Mouse (Mus musculus) thymus, postnatal 0 days (tissue): ENCODE measurements around the gene Ankfn1. TPM values are rescaled to one million over a fixed set of nuclear protein-coding genes. Genes with fewer than 3 reads are reported as not detected.
A peak's percentile ranks its signal among the peaks of the same experiment; 100 is the strongest.

Experiments
- DNase-seq: peaks from one replicate; pipeline ENCODE4 v3.0.0-alpha.2; 2015; ENCODE audit warnings: low spot score
- polyA plus RNA-seq: library from polyadenylated mRNA; unstranded; fragments of >200 nt; fragmentation: Nextera tagmentation; extraction: Ambion mirVana; gene quantifications from 2 replicates; pipeline ENCODE4 v1.2.1, GENCODE M21; 2015

Ankfn1 gene
- polyA plus RNA-seq = 0.05 TPM in 1 of 2 replicates, not detected in the other

DNA sequence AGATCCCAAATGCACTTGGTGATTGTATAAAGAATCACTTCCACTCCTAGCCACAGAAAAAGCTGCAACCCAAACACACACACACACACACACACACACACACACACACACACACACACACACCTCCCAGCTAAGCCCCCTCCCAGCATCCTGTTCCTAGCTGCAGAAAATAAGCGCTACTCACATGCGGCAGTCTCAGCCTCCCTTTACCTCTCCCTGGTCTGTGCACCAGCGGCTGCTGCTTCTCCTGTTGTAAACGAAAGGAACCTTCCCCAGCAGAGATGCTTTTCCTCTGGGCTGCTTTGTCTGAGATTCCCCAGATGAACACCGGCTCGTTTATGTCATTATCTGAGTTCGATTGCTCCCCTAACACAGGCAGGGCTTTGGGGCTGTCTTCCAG lies at the start of gene Ankfn1:
Gene Ankfn1 (minus strand): TSS at position 223 of the 400 bp plus-strand sequence.
- no peak for DNase-seq

DNA sequence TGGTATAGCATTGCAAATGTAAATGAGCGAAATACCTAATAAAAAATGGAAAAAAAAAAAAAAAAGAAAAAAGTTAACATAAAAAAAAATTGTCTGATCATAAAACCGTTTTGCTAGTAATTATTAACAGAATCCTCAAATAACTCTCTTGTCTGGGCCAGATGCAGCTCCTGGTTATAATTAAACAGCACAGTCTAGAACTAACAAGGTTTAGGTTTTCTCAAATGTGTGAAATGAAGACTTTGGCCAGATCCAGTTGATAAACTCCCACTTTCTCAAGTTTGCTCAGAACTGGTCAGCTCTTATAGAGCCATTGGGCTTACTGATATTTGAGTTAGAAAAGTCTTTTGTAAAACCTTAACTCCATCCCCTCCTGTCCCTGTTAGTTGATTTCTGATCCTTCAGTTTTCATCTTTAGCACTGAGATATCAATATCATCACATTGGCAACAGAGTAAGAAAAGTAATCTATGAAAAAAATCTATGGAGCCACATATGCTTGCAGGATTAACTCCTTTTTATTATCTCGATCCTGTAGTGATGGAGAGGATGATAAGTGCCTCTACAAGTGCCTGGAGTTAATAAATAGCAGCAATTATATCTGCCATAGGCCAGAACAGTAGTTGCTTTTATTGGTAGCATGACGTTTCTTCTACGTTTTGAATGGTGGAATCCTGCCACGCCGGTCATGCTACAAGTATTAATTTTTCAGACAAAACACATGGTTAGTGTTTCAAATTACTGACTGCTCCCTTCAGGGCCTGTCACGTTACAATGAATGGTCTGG lies 46.4 kb upstream of the Ankfn1 start:
- no peak for DNase-seq

DNA sequence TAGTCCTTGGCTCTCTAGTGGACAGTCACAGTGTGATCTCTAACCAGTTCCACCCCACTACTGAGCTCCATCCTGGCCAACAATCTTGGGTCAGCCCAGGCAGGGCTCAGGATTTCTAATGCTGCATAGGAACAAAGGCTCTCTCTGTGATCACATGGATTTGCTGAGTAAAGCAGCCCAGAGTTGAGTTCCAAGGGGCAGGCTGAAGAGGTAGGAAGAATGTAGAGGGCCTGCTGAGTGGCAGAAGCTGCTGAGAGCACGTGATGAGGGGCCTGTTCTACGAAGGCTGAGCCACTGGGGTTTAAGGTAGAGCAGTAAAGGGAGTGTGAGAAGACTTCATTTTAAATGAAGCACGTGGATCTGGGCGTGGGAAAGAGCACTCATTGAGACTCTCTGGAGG lies 41.1 kb upstream of the Ankfn1 start:
- DNase-seq = no peak

DNA sequence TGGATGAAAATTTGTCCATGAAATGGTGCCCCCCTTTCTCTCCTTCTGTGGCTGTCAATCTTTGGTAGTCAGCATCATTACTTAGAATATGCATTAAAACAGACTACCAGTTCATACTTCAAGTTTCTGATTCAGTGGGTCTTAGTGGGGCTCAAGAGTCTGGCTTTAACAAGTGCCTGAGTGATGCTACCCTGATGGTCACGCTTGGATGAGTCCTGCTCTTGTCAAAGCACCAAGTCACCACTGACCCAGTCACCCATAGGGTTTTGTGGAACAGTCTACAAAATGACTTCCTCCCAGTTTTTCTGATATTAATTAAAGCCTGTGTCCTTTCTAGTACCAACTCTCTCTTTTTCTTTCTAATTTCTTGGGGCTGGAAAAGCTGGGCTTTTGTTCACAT lies 34.0 kb upstream of the Ankfn1 start:
- no peak for DNase-seq

DNA sequence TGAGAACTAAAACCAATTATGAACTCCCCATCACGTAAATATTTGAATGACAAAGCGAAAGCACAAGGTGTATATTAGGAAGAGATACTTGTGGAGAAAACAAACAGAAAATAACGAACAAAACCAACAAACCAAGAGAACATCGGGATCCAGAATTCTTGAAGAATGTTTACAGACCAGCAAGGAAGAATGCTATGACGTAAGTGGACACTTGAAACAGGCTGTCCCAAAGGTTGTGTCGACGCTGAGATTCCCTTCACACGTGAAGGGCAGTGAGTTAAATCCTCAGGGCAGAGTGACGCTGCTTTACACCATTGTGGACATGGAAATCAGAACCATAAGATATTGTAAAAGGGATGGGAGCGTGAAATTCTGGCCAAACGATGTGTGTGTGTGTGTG lies 30.5 kb upstream of the Ankfn1 start:
- DNase-seq = no peak

DNA sequence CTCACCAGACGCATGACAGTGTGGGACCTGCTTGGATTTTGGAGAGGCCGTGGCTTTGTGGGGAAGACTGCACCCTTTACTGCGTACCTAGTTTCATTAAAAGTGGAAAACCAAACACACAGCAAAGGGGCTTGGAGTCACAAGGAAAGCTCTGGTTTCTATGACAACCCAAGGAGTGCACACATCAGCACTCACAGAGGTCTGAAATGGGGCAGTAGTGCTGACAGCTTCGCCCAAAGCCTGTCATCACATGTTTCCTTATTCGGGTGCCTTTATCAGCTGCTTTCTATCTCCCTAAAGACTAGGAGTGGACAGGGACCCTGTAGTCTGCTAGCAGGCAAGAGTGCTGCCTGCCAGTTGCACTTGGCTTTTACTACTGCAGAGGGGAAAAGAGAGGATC lies 27.4 kb upstream of the Ankfn1 start:
- DNase-seq = no peak

DNA sequence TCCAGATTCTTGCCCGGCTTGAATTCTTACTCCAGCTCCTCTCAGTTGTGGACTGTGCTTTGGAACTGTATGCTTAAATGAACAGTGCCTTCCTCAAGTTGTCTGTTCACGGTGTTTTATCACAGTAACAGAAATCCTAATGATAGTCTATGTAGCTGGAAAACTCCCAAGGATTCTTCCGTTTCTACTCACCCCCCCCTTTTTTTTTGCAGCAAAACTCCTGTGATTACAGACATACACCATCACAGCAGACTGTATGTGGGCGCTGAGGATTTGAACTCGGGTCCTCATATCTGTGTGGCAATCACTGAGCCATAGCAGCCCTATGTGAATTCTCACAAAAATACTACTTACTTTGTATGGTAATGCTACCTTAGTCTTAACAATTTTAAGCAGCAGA lies 26.5 kb upstream of the Ankfn1 start:
- no peak for DNase-seq

DNA sequence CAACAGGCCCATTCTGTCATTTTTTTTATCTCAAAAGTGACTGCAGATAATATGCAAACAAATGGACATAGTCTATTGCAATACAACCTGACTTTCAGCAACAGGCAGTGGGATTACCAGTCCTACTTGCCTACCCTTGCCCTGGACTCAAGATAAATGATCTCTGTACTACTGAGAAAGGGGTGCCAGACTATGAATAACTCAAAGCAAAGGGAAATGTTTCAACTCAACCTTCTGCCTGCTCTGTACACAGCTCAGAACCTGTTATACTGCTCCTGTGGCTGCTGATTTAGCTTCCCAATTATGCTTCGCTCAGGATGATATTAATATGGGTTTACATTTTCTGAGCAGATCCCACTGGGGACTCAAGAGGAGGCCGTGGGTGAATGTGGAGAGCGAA lies 15.3 kb upstream of the Ankfn1 start:
- no peak for DNase-seq

DNA sequence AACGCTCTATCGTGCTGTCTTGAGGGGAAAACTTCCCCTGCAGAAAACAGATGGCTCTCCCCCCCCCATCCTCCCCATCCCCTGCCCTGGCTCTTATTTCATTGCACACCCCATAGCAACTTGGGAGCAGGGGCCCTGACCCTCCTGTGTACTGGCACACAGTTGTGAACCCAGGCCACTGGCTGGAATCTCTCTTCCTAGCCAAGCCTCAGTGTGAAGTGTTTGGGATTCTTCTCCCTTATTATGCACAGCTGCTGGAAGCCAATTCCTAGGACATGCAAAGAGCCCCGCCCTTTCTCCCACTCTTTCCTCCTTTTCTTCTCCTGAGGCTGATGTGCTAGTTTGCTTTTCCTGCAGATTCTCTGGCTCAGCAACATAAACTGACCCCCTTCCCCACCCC lies 1.4 kb downstream of the Ankfn1 start:
- no peak for DNase-seq

DNA sequence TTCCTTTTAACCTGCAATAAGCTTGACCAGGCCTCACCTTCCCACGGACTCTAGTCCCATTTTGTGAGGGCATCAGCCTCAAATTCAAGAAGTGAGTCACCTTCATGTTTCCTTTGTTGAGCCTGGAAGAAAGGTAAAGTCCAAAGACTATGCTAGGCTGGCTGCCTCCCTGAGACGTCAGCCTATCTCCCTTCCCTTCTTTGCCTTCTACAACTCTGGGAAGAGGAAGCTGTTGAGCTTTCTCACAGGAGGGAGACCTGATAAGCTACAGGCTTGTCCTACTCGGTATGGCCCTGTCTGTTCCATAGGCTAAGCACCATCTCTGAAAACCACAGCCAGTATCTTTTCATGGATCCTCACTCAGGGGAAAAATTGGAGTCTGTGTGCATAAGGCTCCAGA lies 2.5 kb downstream of the Ankfn1 start:
- no peak for DNase-seq

DNA sequence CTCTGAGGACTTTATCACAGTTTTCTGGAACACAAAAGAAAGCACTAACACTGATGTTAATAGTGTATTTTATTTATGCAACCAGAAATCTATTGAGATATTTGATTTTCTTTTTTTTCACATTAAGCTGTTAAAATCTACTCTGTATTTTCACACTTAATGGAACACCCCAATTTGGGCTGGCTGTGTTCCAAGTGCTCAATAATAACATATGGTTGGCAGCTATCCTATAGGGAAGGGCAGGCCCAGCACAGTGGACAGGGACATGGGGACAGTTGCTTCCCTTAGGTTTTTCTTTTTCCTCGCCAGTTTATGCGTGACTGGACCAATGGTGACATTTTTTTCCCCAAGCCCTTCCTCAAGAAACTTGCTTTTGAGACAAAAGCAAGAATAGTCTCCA lies 4.5 kb downstream of the Ankfn1 start:
- DNase-seq = no peak

DNA sequence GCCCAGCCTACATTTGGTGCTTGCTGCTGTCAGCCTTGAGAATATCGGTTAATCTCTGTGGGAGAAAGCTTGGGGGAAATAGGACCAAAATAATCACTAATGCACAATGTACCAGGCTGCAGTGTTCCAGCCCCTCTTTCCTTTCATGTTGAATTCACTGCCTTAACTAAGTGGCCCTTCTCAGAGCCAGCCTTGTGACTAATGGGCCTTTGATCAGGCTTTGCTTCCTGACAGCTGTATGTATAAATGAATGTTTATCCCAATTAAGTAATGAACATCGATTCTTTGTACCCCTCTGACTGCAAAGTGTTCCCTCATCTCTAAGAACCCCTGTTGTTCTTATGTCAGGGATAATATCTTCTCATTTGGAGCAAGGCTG lies 11.7 kb downstream of the Ankfn1 start:
- DNase-seq = no peak

DNA sequence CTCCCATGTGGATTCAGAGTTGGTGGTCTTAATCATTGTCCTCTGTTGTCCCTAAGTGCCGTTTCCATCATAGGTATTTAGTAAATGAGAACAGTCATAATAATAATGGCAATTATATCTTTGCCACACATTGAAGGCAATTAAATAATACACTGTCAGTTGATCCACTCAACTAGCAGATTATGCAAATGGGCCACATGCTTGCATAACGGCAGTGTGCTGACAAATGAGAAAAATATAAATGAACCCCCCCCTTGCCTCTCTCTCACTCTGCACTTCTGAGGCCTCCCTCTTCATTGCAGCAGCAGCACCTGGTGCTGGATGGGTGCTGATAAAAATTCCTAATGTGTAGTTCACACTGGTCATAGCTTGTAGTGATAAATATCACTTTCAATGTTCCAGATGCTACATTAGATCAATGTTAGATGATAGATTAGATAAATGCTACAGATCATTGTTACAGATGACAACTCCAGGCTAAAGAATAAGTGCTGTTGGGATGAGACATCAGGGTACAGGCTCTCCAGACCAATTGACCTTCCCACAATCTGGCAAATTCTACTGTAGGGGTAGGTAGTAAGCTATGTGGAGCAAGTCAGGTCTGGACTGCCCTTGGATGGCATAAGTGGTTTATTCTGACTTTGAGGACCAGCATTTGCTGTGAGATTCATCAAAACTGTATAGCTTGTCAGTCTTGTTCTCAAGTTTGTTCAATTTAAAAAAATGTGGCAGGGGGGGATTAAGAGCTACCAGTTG lies 12.3 kb downstream of the Ankfn1 start:
- no peak for DNase-seq

DNA sequence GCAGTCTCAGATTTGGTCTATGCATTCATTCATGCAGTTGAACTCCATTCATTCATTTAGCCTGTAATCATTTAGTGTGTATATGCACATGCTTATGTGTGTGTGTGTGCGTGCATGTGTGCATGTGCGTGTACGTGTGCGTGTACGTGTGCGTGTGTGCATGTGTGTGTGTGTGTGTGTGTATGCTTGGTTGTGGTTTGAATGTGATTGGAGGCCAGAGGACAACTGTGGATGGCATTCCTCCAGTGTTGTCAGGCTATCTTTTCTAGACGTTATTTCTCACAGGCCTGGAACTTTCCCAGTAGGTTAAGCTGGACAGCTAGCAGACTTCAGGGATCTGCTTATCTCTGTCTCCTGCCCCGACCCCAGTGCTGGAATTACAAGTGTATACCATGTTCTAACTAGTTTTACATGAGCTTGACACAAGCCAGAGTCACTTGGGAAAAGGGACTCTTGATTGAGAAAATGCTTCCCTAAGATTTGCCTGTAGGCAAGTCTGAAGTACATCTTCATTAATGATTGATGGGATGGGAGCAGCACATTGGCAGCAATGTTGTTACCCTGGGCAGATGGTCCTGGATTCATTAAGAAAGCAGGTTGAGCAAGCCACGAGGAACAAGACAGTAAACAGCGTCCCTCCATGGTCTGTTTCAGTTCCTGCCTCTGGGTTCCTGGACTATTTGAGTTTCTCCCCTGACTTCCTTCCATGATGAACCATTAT lies 43.3 kb downstream of the Ankfn1 start:
- no peak for DNase-seq

DNA sequence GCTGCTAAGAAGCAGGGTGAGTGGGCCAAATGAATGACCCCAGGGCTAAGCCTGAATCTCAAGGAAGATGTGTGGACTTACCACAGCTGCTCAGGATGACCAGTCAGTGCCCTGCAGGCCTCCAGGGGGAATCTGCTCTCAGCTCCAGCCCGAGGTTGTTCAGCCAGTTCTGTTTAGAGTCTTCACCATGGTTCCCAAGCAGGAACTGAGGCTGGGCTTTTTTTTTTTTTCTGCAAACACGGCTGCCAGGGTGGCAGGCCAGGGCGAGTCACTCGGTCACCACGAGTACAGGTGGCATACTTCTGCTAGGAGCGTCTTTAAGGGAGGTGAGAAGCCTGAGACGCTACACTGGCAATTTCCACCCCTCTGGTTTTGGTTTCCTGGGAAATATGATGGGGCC lies 43.9 kb downstream of the Ankfn1 start:
- DNase-seq = no peak

DNA sequence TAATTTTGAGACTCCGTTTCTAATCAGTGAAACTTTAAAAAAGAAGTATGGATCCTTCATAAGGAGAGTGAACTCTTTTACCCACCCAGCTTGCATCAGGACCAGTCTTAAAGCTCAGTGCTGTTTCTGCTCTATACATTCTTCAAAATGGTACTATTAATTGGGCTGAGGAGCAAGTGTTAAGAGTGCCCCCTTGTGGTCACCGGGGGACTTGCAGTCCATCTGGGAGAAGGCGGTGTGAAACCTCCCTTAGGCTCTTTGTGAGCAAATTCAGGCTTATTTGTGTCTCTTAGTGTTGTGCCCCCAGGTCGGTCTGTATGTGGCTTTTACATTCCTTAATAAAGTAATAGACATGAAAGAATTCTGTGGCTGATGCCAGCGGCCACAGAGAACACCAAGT lies 56.6 kb downstream of the Ankfn1 start:
- DNase-seq = peak; percentile 39

DNA sequence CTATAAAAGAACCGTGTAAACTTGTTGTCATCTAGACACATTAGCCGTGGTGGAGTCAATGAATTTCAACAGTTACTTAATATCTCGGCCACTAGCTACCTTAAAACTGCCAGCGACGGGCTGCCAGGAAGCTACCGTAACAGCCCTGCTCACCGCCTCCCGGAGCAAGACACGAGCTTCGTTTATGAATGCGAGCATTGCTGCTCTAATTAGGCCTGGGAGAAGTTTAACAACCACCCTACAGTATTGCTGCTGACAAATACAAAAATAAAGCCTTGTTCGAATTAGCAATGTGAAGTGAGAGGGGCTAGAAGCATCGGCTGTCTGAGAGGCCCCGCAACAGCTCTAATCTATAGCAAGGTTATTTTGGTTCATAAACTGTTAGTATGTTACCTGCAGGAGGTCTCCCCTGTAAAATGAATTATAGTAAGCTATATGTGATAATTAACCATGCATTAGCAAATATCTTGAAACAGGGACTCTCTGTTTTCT lies 58.9 kb downstream of the Ankfn1 start:
- DNase-seq = no peak

DNA sequence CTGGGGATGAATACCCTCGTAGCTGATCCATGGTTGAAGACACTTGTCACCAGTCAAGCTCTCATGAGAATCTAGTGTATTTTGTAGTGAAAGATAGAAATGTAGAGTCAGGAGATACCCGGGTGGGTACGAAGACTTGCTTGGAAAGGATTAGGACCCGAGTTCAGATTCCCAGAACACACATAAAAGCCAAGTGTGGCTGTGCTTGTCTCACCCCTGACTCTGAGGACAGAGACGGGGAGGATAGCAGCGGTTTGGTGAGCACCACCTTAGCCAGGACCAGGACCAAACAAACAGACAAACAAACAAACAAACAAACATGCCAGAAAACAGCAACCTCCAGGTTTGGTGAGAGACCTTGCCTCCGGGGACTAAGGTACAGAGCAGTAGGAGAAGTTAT lies 61.1 kb downstream of the Ankfn1 start:
- DNase-seq = no peak

DNA sequence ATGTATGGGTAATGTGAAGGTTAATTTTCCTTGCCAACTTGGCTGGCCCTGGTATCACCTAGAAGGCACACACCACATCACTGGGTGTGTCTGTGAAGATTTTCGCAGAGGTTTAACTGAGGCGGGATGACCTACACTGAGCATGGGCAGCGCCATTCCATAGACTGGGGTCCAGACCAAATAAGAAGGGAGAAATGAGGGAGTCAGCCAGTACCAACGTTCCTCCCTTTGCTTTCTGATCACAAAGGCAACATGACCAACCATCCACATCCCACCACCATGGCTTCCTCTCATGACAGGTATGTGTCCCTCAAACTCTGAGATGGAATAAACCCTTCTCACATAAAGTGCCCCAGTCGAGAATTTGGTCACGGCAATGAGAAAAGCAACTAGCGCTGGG lies 68.9 kb downstream of the Ankfn1 start:
- DNase-seq = no peak

DNA sequence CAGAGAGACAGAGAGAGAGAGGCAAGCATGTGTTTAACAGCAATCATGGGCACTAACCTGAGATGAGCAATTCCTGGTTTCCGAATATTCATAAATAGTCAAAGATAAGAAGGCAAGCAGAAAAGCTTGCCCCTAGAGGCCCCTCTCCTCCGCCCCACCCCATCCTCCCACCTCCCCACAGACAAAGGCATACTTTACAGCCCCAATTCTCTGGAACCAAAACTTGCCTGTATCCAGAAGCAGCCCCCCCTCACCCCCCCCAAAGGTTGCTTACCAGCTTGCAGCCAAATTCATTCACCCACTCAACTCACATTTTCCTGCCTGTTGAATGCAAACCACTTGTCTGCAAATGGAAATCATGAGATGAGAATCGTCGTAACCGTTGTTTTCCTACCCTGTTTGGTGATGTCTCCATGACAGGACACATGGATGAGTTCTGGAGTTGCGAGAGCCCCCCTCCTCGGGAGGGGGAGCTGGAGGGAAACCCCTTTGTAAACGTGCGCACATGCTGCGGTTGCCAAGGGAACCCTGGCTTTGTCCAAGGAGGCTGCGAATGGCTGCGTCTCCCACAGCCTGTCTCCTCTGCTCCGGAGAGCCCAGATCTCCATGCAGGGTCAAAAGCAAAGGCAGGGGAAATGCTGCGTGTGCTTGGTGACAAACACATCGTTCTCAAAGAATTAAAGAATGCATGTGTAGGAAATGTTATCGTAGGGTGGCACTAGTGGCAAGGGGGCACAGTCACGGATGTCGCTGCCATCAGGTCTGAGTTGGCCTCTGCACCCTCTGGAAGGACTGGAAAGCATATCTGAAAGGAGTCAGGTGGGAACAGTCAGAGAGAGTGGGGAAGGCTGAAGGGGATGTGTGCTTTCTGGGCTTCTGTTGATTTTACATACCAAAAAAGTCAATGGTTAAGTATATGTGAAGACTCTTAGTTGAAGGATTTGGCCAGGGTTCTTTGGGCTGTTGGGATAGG lies 80.7 kb downstream of the Ankfn1 start:
- no peak for DNase-seq

DNA sequence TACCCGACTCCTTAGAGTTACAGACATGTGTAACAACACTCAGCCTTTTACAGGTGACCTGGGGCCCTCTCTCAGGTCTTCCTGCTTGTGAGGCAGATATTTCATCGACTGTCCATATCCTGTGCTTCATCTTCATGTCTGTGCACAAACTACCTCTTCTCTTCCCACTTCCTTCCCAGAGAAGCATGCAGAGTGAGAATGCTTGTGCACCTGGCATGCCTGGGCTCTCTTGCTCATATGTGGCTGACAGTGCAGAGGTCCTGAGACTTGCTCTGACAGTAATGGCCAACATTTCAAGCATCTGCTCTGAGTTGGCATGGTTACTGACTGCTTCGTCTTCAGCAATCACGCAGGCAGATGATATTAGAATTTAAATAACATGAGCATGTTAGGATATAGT lies 83.8 kb downstream of the Ankfn1 start:
- DNase-seq = no peak
